In genomic region chrX:11087913-11088312, GRCm38 (mm10) we compare ENCODE assay signal across 8 mouse cellular contexts.
DNase-seq lines count a peak whose midpoint lies in the region; ATAC-seq lines count a peak whose summit lies in the region.

No protein-coding gene starts in this region.

- no peaks in the 10 kb centered on the region for H3K27me3 ChIP-seq in forebrain, embryonic 16.5 days (replicated peaks; ENCODE audit: control insufficient read depth, insufficient read depth, low read length)
- peaks cover 24% of the 10 kb centered on the region for H3K27me3 ChIP-seq in limb, embryonic 13.5 days
- H3K27me3 ChIP-seq in midbrain, embryonic 15.5 days (replicated peaks) = no peaks in the 10 kb centered on the region

- H3K4me3 ChIP-seq in forebrain, embryonic 16.5 days (replicated peaks; ENCODE audit: low read length) = peak overlapping the region; percentile 1; the same call in 1 of the 2 replicates
- H3K4me3 ChIP-seq in limb, embryonic 13.5 days = 0 out of 2 replicates have a peak overlapping the region, but pooled peaks have one; percentile 2
- H3K4me3 ChIP-seq in midbrain, embryonic 15.5 days = no peak overlapping the region

- H3K36me3 ChIP-seq in forebrain, embryonic 16.5 days (ENCODE audit: control insufficient read depth, insufficient read depth) = no peaks in the 10 kb centered on the region
- no peaks in the 10 kb centered on the region for H3K36me3 ChIP-seq in limb, embryonic 13.5 days
- H3K36me3 ChIP-seq in midbrain, embryonic 15.5 days (replicated peaks) = no peaks in the 10 kb centered on the region

- H3K9me3 ChIP-seq in forebrain, embryonic 16.5 days (ENCODE audit: control insufficient read depth, low read length) = no peaks in the 10 kb centered on the region
- no peaks in the 10 kb centered on the region for H3K9me3 ChIP-seq in limb, embryonic 13.5 days
- H3K9me3 ChIP-seq in midbrain, embryonic 15.5 days = no peaks in the 10 kb centered on the region

- peaks cover 6% of the 10 kb centered on the region for H3K4me1 ChIP-seq in forebrain, embryonic 16.5 days (replicated peaks; ENCODE audit: control insufficient read depth, insufficient read depth, low read length)
- no peaks in the 10 kb centered on the region for H3K4me1 ChIP-seq in limb, embryonic 13.5 days
- 0 out of 2 replicates have a peak, but pooled peaks cover 2% of the 10 kb centered on the region for H3K4me1 ChIP-seq in midbrain, embryonic 15.5 days

- DNase-seq in cerebellum, adult 11-12 months = peak; percentile 3
- DNase-seq in cerebellum, adult 9-11 months = no peak
- peak; percentile 30 to 62 for DNase-seq in adrenal gland, postnatal 36 days
- DNase-seq in induced T-regulatory cell, adult 2 months (ENCODE audit: low read depth) = peak; percentile 2
- peak; percentile 7 to 43 for DNase-seq in thymus, postnatal 10 days (ENCODE audit: low spot score in 2 of 2)

- peak; percentile 43; the same call in 1 of the 2 replicates for ATAC-seq in forebrain, embryonic 16.5 days
- no peak for ATAC-seq in limb, embryonic 13.5 days (ENCODE audit: low FRiP score, low read depth)
- peak; percentile 59 for ATAC-seq in midbrain, embryonic 15.5 days (replicated peaks)

- H3K9ac ChIP-seq in forebrain, embryonic 16.5 days (replicated peaks; ENCODE audit: low read depth, low read length) = no peak overlapping the region
- no peak overlapping the region for H3K9ac ChIP-seq in limb, embryonic 13.5 days
- no peak overlapping the region for H3K9ac ChIP-seq in midbrain, embryonic 15.5 days

- no peak overlapping the region for H3K27ac ChIP-seq in forebrain, embryonic 16.5 days (ENCODE audit: low read length)
- no peak overlapping the region for H3K27ac ChIP-seq in limb, embryonic 13.5 days
- peak overlapping the region; percentile 53; the same call in 1 of the 2 replicates for H3K27ac ChIP-seq in midbrain, embryonic 15.5 days

- peak overlapping the region; percentile 23 for H3K4me2 ChIP-seq in forebrain, embryonic 16.5 days (ENCODE audit: low read length)
- H3K4me2 ChIP-seq in limb, embryonic 13.5 days (replicated peaks) = peak overlapping the region; percentile 51
- H3K4me2 ChIP-seq in midbrain, embryonic 15.5 days = peak overlapping the region; percentile 20; the same call in 1 of the 2 replicates

- 25% methylated on average over 12 of the region's 14 CpGs for WGBS in forebrain, embryonic 16.5 days
- 18% methylated on average over 14 of the region's 14 CpGs for WGBS in limb, embryonic 13.5 days
- 21% methylated on average over 14 of the region's 14 CpGs for WGBS in midbrain, embryonic 15.5 days
